Mouse (Mus musculus) lung, adult 2 months (tissue): ENCODE results near the gene Cd27.

Experiments
- CTCF ChIP-seq: fragments of 200-500 bp; IDR thresholded peaks from 2 replicates; pipeline ENCODE4 v1.5.1; 2011; ENCODE audit warnings: mild to moderate bottlenecking, low read length, control low read depth; ENCODE audit not compliant: insufficient read depth
- POLR2A ChIP-seq: fragments of 200-500 bp; IDR thresholded peaks from 2 replicates; pipeline ENCODE4 v1.6.1; 2011; ENCODE audit warnings: low read depth, mild to moderate bottlenecking, control low read depth, low read length, borderline replicate concordance; ENCODE audit errors: extremely low read depth

DNA sequence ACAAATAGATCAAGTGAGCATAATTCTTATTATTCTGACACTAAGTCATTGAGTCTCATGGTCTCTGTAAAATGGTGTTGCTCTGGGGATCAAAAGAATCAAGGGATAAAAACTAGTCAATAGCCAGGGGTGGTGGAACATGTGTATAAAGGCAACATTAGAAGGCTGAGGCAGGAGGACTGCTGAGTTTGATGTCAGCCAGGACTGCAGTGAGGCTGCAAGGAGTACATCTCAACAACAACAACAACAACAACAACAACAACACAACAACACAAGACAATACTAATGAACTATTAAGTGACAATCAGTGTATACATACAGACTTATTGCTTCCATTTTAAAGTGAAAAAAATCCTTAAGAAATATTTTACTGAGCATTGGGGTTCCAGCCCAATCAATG, 46.0 kb downstream of the Cd27 start:
- TF ChIP-seq POLR2A (no peak), CTCF (no peak)
